Mouse (Mus musculus) c-Kit-positive CD71-positive TER-119-positive erythroid progenitor cells, embryonic 14.5 days (primary cell): ENCODE data around the gene Dag1.
"Not testable (repeated sequence)": the region's sequence is repeated elsewhere in the genome, so short reads cannot be mapped to it uniquely, and the experiment has no call there.

Source experiments
- DNase-seq: peaks from one replicate; pipeline ENCODE4 v3.0.0-alpha.2; 2013; ENCODE audit warnings: low spot score

Gene Dag1

GRCm38 (mm10) chr9:108273485-108273884 lies 9.7 kb upstream of the Dag1 start:
- no peak for DNase-seq

- DNase-seq, result no peak
Observed at GRCm38 (mm10) chr9:108272691-108273090, 8.9 kb upstream of the Dag1 start.

- DNase-seq, result no peak
Observed at GRCm38 (mm10) chr9:108271941-108272340, 8.2 kb upstream of the Dag1 start.

GRCm38 (mm10) chr9:108268701-108269100 lies 4.9 kb upstream of the Dag1 start:
- not testable (repeated sequence) for DNase-seq

- DNase-seq, result no peak
Observed at GRCm38 (mm10) chr9:108267691-108268090, 3.9 kb upstream of the Dag1 start.

DNA sequence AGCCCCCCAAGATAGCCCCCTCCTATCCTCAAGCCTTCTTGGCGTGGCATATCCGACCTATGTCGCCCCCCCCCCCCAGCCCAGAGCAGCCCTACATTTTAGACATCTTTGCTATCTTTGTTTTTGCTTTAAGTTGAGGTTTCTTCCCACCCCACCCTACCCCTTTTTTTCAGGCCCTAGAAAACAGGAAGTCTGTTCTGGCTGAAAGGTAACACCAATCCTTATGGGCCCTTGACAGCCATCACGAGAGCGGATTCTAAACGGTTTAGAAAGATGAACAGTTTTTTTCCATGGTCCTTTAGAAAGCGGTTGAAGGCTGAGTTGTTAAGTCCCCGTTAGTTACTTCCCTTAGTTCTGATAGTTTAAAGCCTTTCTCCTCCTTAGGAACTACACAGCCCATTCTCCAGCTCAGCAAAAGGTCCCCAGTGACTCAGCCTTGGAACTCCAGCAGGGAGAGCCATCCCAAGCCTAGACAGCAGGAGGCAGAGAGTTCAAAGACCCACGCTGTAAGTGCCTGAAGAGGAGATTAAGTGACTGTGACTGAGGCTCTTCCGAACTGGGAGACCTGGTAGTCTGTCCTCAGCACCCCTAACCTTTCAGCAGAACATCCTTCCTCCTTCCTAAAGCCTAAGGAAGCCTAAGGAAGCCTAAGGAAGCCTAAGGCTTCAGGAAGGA lies 2.6 kb upstream of the Dag1 start:
- DNase-seq, result no peak

- no peak for DNase-seq
Observed at GRCm38 (mm10) chr9:108264191-108264921, 598 bp upstream of the Dag1 start.

- peak; percentile 31 for DNase-seq
Observed at GRCm38 (mm10) chr9:108263131-108263681, 552 bp downstream of the Dag1 start.

- no peak for DNase-seq
Observed at GRCm38 (mm10) chr9:108262494-108263049, 1.2 kb downstream of the Dag1 start.

DNA sequence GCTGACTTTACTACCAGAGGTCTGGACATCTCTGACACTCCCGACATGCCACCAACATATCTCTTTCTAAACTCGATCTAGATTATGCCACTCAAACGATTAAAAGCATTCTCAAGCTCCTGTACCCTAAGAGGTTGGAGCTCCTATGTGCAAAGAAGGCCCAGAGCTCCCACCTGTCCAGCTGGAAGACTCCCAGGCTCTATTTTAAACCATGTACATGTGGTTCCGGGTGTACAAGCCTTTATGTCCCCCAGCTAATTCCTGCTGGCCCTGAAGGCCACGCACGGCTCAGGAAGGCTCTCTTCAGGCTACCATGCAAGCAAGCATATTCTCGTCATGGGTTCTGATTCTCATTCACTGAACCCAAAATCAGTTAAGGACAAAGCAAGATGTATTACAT lies 1.9 kb downstream of the Dag1 start:
- no peak for DNase-seq

DNA sequence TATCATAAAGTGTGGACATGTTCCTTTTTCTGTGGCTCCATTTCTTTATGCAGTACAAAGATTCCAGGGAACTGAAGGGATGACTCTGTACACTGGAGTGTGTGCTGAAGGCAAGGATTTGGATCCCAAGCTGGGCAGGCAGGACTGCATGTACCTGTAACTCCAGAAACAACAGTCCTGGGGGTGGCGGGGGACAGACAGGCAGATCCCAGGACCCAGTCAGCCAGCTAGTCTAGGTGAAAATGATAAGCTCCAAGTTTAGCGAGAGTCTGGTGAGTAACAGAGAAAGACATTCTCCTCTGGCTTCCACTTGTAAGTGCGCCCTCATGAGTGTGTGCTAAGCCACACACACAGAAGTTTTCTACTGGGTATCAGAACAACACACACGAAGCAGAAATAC lies 3.2 kb downstream of the Dag1 start:
- no peak for DNase-seq

- DNase-seq, result no peak
Observed at GRCm38 (mm10) chr9:108252766-108253165, 11.0 kb downstream of the Dag1 start.

DNA sequence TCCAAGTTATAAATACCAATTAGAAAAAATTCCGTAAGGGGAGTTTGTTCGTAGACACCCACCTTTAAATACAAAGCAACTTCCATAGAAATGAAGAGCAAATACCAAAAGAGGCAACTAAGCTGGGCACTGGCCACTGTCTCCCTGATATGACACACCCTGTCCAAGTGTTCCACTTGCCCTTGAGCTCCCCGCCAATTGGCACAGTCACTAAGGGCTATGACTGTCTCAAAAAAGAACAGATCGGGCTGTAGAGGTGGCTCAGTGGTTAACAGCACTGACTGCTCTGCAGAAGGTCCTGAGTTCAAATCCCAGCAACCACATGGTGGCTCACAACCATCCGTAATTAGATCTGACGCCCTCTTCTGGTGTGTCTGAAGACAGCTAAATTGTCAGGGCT lies 11.9 kb downstream of the Dag1 start:
- DNase-seq, result no peak

- no peak for DNase-seq
Observed at GRCm38 (mm10) chr9:108248957-108249356, 14.8 kb downstream of the Dag1 start.

DNA sequence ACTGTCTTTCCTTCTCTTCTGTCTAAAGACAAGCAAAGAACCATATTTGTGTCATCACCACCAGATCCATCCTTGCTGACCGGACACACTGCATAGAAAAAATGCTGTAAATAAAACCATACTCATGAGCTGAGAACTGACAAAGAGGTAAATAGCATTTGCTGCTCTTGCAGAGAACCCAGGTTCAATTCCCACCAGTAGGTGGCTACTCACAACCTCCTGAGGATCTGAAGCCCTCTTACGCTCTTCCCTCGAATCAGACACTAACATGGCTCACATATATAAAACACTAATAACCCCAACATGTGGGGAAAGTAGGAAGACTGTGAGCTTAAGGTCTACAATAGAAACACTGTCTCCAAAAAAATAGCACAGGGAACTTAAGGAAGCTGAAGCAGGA lies 18.8 kb downstream of the Dag1 start:
- DNase-seq, result no peak

DNA sequence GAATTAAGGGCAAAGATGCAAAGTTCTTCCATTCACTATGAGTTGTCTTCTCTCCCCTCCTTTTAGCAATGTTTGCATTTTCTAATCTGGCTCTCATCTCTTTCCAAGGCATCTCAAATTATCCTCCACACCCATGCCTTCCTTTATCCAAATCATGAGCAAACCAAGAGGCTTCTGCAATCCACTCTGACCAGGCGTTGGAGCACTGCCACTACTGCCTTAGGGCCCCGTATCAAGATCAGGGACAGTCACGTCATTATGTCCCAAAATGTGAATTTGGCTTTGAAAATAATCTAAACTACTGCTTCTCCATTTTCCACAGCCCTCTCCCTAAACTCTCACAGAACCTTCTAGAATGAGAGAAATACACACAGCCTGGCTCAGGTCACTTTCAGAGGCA lies 19.2 kb downstream of the Dag1 start:
- DNase-seq, result no peak

DNA sequence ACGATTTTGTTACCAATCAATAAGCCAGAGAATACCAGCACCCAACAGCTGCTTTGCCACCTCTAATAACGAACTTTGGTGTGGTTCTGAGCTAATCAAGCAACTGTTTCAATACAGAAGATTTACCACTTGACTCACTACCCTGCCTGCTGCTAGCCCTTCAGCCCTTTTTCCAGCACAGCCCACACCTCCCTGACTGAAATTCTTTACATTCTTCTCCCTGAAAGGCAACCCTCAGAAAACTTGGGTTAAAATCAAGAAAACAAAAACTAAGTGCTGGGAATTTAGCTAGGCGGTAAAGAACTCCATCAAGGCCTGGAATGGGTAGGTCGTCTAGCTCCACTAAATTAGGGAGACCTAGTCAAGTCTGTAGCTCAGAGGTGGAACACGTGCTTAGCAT lies 23.8 kb downstream of the Dag1 start:
- DNase-seq, result no peak

DNA sequence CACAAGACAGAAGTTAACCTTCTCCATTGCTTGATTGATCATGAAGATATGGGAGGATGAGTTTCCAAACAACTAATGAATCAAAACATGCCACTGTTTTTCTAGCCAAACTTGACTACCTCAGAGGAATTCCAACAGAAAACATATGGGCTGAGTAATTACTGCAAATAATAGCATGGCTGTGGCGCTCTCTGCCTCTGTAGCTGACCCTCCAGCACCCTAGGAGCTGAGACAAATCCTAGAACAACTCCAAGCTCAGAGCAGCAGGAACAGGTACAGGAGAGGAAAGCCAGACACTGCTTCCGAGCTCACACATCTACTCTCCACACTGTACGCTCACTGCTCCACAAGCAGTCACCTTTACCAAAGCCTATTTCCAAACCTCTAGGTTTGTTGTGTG lies 24.9 kb downstream of the Dag1 start:
- no peak for DNase-seq

GRCm38 (mm10) chr9:108238402-108238801 lies 25.4 kb downstream of the Dag1 start:
- no peak for DNase-seq

DNA sequence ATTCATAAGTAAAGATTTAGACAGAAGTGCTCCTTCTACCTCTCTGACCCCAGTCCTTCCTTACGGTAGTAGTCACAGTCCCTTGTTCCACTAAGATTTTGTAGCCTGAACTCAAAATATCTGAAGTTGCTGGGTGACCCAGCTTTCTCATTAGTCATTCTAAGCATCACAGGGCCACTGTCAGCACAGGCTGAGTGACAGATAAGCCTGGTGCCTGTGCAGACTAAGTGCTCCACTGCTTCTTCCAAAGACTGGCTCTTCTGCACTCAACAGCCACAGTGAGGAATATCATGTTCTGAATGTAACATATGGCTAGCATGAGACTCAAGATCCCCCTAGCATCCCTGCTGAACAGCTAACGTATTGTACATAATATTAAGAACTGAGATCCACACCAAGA lies 29.1 kb downstream of the Dag1 start:
- DNase-seq, result no peak

DNA sequence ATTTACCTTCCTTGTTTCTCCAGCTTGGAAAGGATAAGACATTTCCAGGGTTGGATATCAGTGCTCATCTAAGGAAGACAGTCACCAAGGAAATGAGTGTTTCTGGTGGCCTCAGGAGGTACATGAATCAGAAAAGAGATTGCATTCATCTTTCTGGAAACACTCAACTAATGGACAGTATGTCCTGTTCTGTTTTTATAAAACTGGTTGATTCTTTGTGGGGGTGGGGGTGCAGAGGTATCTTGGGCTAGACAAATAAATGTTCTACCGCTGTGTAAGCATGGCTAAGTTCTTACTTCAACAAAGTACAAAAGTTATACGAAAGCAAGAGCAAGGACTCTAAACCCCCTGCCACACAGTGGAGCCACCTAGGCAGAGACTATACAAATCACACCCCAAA lies 30.9 kb downstream of the Dag1 start:
- no peak for DNase-seq

DNA sequence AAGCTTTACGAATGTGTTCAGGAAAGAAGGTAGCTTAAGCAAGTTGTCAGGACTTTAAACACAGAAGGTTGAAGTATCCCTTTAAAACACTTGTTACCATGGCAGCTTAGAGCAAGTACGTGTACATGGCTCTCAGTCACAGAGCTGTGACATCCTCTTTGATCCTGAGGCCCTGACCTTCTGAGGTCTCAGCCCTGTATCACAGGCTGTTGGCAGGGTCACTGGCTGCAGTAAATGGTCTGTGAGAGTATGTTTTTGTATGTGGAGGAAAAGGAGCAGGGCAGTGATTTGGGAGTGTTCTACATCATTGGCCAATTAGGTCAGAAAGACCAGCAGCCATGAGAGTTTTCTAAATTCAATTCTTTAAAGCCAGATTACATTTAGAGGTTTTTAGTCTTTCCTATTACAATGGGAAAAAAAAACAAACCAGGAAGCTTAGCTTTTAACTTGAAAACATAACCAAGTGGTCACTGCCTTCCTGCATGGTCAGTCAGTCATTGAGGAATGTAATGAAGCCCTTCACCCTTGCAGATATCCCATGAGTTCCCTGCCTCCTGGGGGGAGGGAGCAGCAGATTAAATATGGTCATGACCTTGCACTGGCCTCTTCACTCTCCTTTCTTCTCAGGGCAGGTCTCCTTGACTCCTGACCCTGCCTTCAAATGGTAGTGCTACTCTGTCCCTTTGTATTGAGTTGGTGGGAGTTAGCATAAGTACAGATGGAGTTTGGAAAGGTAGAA lies 35.7 kb downstream of the Dag1 start:
- DNase-seq, result no peak

- no peak for DNase-seq
Observed at GRCm38 (mm10) chr9:108225166-108225565, 38.6 kb downstream of the Dag1 start.
